Mouse (Mus musculus) small intestine, adult 2 months (tissue): ENCODE results near the gene Tm9sf2.

Source experiments
- CTCF ChIP-seq: fragments of 200-500 bp; IDR thresholded peaks from 2 replicates; pipeline ENCODE4 v1.5.1; 2012; ENCODE audit warnings: low read depth, mild to moderate bottlenecking, control low read depth, inconsistent platforms, low read length, moderate library complexity, mixed read lengths; ENCODE audit not compliant: insufficient replicate concordance, insufficient read length; ENCODE audit errors: extremely low read depth
- POLR2A ChIP-seq: fragments of 200-500 bp; IDR thresholded peaks from 2 replicates; pipeline ENCODE4 v1.6.1; 2012; ENCODE audit warnings: low read depth, mild to moderate bottlenecking, control low read depth, inconsistent platforms, low read length, moderate library complexity

DNA sequence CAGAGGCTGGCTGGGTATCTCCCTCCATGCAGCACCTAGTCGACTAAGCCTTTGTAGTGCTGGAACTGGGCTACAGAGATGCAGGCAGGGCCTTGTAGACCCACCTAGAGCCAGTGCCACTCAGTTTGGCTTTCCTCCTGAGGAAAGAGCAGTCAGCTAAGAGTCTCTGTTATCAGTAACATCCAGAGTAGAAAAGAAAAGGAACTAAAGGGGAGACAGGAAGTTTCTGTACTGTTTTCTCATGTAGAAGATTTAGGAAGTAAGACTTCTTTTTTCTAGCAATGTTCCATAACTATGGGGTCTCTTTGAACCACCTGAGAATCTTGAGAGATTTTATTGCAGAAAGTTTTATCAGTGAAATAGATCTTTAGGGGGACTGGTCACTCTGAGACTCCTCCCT lies 38.5 kb downstream of the Tm9sf2 start:
- TF ChIP-seq CTCF (no peak), POLR2A (no peak)
